Mouse (Mus musculus): ENCODE data around the gene Sod1. TPM values are rescaled to one million over a fixed set of nuclear protein-coding genes. Genes with fewer than 3 reads are reported as not detected.
"Not testable (repeated sequence)": the region's sequence is repeated elsewhere in the genome, so short reads cannot be mapped to it uniquely, and the experiment has no call there.

The Sod1 gene
- polyA plus RNA-seq, 1 experiment from 2014 or later, result 1,077 TPM

DNA sequence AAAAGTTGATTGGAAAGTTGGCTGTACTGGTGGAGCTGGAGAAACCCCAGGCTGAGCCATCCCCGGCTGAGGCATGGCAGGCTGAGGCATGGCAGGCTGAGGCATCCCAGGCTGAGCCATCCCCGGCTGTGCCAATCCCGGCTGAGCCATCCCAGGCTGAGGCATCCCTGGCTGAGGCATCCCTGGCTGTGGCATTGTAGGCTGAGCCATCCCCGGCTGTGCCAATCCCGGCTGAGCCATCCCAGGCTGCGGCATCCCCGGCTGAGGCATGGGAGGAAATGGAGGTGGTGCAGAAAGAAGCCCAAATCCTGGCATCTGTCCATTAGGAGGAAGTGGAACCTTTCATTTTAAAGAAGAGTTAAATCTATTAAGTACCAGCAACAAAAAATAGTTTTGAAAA, 29.5 kb downstream of the Sod1 start:
- no peak overlapping the region for H3K4me3 ChIP-seq (ENCODE audit: low read depth, low read length)
- H3K9ac ChIP-seq (ENCODE audit: low read length), result no peak overlapping the region
- DNase-seq (ENCODE audit: low spot score), result no peak
- peaks cover 15% of the 10 kb centered on the region; the same call in 1 of the 2 replicates for H3K36me3 ChIP-seq (ENCODE audit: control insufficient read depth, insufficient read depth, low read length)
- H3K4me1 ChIP-seq (replicated peaks; ENCODE audit: control insufficient read depth, insufficient read depth, low read length), result no peaks in the 10 kb centered on the region
- H3K27me3 ChIP-seq (ENCODE audit: control insufficient read depth, insufficient read depth, low read length), result no peaks in the 10 kb centered on the region
- no peak overlapping the region for H3K27ac ChIP-seq (ENCODE audit: low read depth, low read length)
- 93% methylated on average over 7 of the region's 7 CpGs for whole genome bisulfite sequencing
- ATAC-seq (replicated peaks; ENCODE audit: low FRiP score), result no peak
- H3K9me3 ChIP-seq (ENCODE audit: control insufficient read depth, low read length), result no peaks in the 10 kb centered on the region
- H3K4me2 ChIP-seq (ENCODE audit: low read depth, low read length, severe bottlenecking), result no peak overlapping the region

DNA sequence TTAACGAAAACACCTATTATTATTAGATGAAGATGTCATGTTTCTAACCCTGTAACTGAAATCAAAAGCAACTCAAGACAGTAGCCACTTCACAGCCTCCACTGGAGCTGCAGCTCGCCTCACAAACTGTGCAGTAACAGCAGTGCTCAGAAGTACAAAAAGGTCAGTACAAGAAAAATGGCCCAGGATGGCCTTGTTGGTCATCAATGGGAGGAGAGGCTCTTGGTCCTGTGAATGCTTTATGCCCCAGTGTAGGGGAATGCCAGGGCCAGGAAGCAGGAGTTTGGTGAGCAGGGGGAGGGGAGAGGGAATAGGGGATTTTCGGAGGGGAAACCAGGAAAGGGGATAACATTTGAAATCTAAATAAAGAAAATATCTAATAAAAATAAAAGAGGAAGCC, 30.7 kb downstream of the Sod1 start:
- not testable (repeated sequence) for DNase-seq (ENCODE audit: low spot score); H3K9ac ChIP-seq (ENCODE audit: low read length); H3K9me3 ChIP-seq (ENCODE audit: control insufficient read depth, low read length); ATAC-seq (replicated peaks; ENCODE audit: low FRiP score); H3K4me2 ChIP-seq (ENCODE audit: low read depth, low read length, severe bottlenecking); H3K27ac ChIP-seq (ENCODE audit: low read depth, low read length); H3K4me3 ChIP-seq (ENCODE audit: low read depth, low read length); H3K27me3 ChIP-seq (ENCODE audit: control insufficient read depth, insufficient read depth, low read length); H3K4me1 ChIP-seq (replicated peaks; ENCODE audit: control insufficient read depth, insufficient read depth, low read length)
- 88% methylated on average over 3 of the region's 3 CpGs for WGBS
- H3K36me3 ChIP-seq (ENCODE audit: control insufficient read depth, insufficient read depth, low read length), result peaks cover 17% of the 10 kb centered on the region; the same call in 1 of the 2 replicates

GRCm38 (mm10) chr16:90252521-90252920, 32.0 kb downstream of the Sod1 start:
- Histone ChIP-seq H3K36me3 (ENCODE audit: control insufficient read depth, insufficient read depth, low read length) (peaks cover 9% of the 10 kb centered on the region; the same call in 1 of the 2 replicates), H3K4me3 (ENCODE audit: low read depth, low read length) (no peak overlapping the region), H3K27me3 (ENCODE audit: control insufficient read depth, insufficient read depth, low read length) (no peaks in the 10 kb centered on the region), H3K4me2 (ENCODE audit: low read depth, low read length, severe bottlenecking) (no peak overlapping the region), H3K9me3 (ENCODE audit: control insufficient read depth, low read length) (no peaks in the 10 kb centered on the region), H3K9ac (ENCODE audit: low read length) (no peak overlapping the region), H3K27ac (ENCODE audit: low read depth, low read length) (no peak overlapping the region), H3K4me1 (replicated peaks; ENCODE audit: control insufficient read depth, insufficient read depth, low read length) (no peaks in the 10 kb centered on the region)
- ATAC-seq (replicated peaks; ENCODE audit: low FRiP score), result no peak
- no peak for DNase-seq (ENCODE audit: low spot score)
- WGBS, result 98% methylated on average over 2 of the region's 2 CpGs

DNA sequence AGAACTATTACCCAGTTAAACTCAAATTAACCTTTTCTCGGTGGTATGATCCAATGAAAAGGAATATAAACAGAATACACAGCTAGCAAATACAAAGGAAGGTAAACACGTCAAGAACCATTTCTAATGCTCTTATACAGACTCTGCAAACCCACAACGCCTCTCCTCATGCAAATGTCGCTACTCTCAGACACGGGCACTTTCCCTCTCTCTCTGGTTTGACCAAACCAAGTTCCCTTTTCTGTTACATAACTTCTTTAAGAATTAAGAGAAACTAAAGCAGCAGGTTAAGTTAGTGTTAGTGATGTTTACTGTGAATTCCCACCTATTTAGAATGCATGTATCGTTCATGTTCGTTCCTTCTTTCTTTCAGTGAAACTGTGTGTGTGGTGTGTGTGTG, 38.4 kb downstream of the Sod1 start:
- no peaks in the 10 kb centered on the region for H3K27me3 ChIP-seq (ENCODE audit: control insufficient read depth, insufficient read depth, low read length)
- DNase-seq (ENCODE audit: low spot score) (no peak), ATAC-seq (replicated peaks; ENCODE audit: low FRiP score) (no peak)
- no peaks in the 10 kb centered on the region for H3K9me3 ChIP-seq (ENCODE audit: control insufficient read depth, low read length)
- no peak overlapping the region for H3K9ac ChIP-seq (ENCODE audit: low read length)
- no peaks in the 10 kb centered on the region for H3K4me1 ChIP-seq (replicated peaks; ENCODE audit: control insufficient read depth, insufficient read depth, low read length)
- H3K4me2 ChIP-seq (ENCODE audit: low read depth, low read length, severe bottlenecking), result no peak overlapping the region
- no peak overlapping the region for H3K4me3 ChIP-seq (ENCODE audit: low read depth, low read length)
- peaks cover 4% of the 10 kb centered on the region; the same call in 1 of the 2 replicates for H3K36me3 ChIP-seq (ENCODE audit: control insufficient read depth, insufficient read depth, low read length)
- no peak overlapping the region for H3K27ac ChIP-seq (ENCODE audit: low read depth, low read length)
- 94% methylated on average over 7 of the region's 7 CpGs for WGBS

- ATAC-seq (replicated peaks; ENCODE audit: low FRiP score), result no peak
- Histone ChIP-seq H3K27ac (ENCODE audit: low read depth, low read length) (no peak overlapping the region), H3K4me1 (replicated peaks; ENCODE audit: control insufficient read depth, insufficient read depth, low read length) (no peaks in the 10 kb centered on the region), H3K27me3 (ENCODE audit: control insufficient read depth, insufficient read depth, low read length) (no peaks in the 10 kb centered on the region), H3K4me3 (ENCODE audit: low read depth, low read length) (no peak overlapping the region), H3K4me2 (ENCODE audit: low read depth, low read length, severe bottlenecking) (no peak overlapping the region), H3K36me3 (ENCODE audit: control insufficient read depth, insufficient read depth, low read length) (peaks cover 4% of the 10 kb centered on the region; the same call in 1 of the 2 replicates), H3K9me3 (ENCODE audit: control insufficient read depth, low read length) (no peaks in the 10 kb centered on the region), H3K9ac (ENCODE audit: low read length) (no peak overlapping the region)
- DNase-seq (ENCODE audit: low spot score), result no peak
- 94% methylated on average over 5 of the region's 5 CpGs for WGBS
Observed at GRCm38 (mm10) chr16:90259623-90260022, 39.1 kb downstream of the Sod1 start.

GRCm38 (mm10) chr16:90260097-90260496, 39.5 kb downstream of the Sod1 start:
- peaks cover 4% of the 10 kb centered on the region; the same call in 1 of the 2 replicates for H3K36me3 ChIP-seq (ENCODE audit: control insufficient read depth, insufficient read depth, low read length)
- no peak overlapping the region for H3K4me3 ChIP-seq (ENCODE audit: low read depth, low read length)
- no peak overlapping the region for H3K27ac ChIP-seq (ENCODE audit: low read depth, low read length)
- no peaks in the 10 kb centered on the region for H3K9me3 ChIP-seq (ENCODE audit: control insufficient read depth, low read length)
- DNase-seq (ENCODE audit: low spot score) (no peak), ATAC-seq (replicated peaks; ENCODE audit: low FRiP score) (no peak)
- H3K4me2 ChIP-seq (ENCODE audit: low read depth, low read length, severe bottlenecking), result no peak overlapping the region
- H3K4me1 ChIP-seq (replicated peaks; ENCODE audit: control insufficient read depth, insufficient read depth, low read length), result no peaks in the 10 kb centered on the region
- no peaks in the 10 kb centered on the region for H3K27me3 ChIP-seq (ENCODE audit: control insufficient read depth, insufficient read depth, low read length)
- WGBS, result 97% methylated on average over 4 of the region's 4 CpGs
- H3K9ac ChIP-seq (ENCODE audit: low read length), result no peak overlapping the region

GRCm38 (mm10) chr16:90261791-90262190, 41.2 kb downstream of the Sod1 start:
- no peak overlapping the region for H3K4me3 ChIP-seq (ENCODE audit: low read depth, low read length)
- DNase-seq (ENCODE audit: low spot score) (no peak), ATAC-seq (replicated peaks; ENCODE audit: low FRiP score) (no peak)
- H3K36me3 ChIP-seq (ENCODE audit: control insufficient read depth, insufficient read depth, low read length), result peaks cover 2% of the 10 kb centered on the region; the same call in 1 of the 2 replicates
- 96% methylated on average over 2 of the region's 2 CpGs for WGBS
- H3K27ac ChIP-seq (ENCODE audit: low read depth, low read length), result no peak overlapping the region
- H3K4me2 ChIP-seq (ENCODE audit: low read depth, low read length, severe bottlenecking), result no peak overlapping the region
- H3K27me3 ChIP-seq (ENCODE audit: control insufficient read depth, insufficient read depth, low read length), result no peaks in the 10 kb centered on the region
- no peaks in the 10 kb centered on the region for H3K9me3 ChIP-seq (ENCODE audit: control insufficient read depth, low read length)
- no peaks in the 10 kb centered on the region for H3K4me1 ChIP-seq (replicated peaks; ENCODE audit: control insufficient read depth, insufficient read depth, low read length)
- H3K9ac ChIP-seq (ENCODE audit: low read length), result no peak overlapping the region

DNA sequence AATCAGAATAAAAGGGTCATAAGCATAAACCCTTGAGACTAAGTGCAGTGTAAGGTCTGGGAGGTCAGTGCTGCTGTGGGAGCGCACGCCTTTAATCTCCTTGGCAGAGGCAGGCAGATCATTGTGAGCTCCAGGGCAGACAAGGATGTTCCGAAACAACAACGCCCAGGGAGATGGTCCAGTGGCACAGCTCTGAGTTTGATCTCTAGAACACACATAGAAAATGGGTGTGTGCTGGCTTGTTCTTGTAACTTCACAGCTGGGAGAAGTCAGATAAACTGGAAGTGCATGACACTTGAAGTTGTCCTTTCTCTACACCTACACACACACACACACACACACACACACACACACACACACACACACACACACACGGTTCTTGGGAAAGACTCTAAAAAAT, 43.5 kb downstream of the Sod1 start:
- Histone ChIP-seq H3K9ac (ENCODE audit: low read length) (no peak overlapping the region), H3K36me3 (ENCODE audit: control insufficient read depth, insufficient read depth, low read length) (no peaks in the 10 kb centered on the region; the same call in 1 of the 2 replicates), H3K27ac (ENCODE audit: low read depth, low read length) (no peak overlapping the region), H3K4me2 (ENCODE audit: low read depth, low read length, severe bottlenecking) (no peak overlapping the region), H3K4me1 (replicated peaks; ENCODE audit: control insufficient read depth, insufficient read depth, low read length) (no peaks in the 10 kb centered on the region), H3K9me3 (ENCODE audit: control insufficient read depth, low read length) (no peaks in the 10 kb centered on the region), H3K4me3 (ENCODE audit: low read depth, low read length) (no peak overlapping the region), H3K27me3 (ENCODE audit: control insufficient read depth, insufficient read depth, low read length) (no peaks in the 10 kb centered on the region)
- 86% methylated on average over 5 of the region's 5 CpGs for WGBS
- ATAC-seq (replicated peaks; ENCODE audit: low FRiP score), result no peak
- no peak for DNase-seq (ENCODE audit: low spot score)

DNA sequence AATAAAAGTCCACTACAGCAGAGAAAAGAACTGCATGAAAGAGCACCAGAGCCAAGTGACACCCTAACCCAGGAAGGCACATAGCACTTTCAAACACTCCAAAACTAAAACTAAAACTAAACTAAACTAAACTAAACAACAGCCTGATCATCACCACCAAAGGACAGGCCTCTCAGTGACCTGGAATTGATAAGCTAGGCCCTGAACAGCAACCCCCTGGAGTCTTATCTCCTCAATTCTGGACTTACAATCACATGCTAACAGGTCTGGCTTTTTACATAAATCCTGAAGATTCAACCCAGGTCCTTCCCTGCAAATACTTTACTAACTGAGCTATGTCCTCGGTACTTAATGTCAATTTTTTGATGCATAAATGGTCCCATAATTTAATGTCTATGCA, 44.6 kb downstream of the Sod1 start:
- Histone ChIP-seq H3K4me1 (replicated peaks; ENCODE audit: control insufficient read depth, insufficient read depth, low read length) (no peaks in the 10 kb centered on the region), H3K27ac (ENCODE audit: low read depth, low read length) (no peak overlapping the region), H3K9me3 (ENCODE audit: control insufficient read depth, low read length) (no peaks in the 10 kb centered on the region), H3K36me3 (ENCODE audit: control insufficient read depth, insufficient read depth, low read length) (no peaks in the 10 kb centered on the region), H3K4me3 (ENCODE audit: low read depth, low read length) (no peak overlapping the region), H3K27me3 (ENCODE audit: control insufficient read depth, insufficient read depth, low read length) (no peaks in the 10 kb centered on the region), H3K4me2 (ENCODE audit: low read depth, low read length, severe bottlenecking) (no peak overlapping the region), H3K9ac (ENCODE audit: low read length) (no peak overlapping the region)
- DNase-seq (ENCODE audit: low spot score) (no peak), ATAC-seq (replicated peaks; ENCODE audit: low FRiP score) (no peak)
- 81% methylated on average over 1 of the region's 1 CpGs for WGBS

Data from forebrain, embryonic 11.5 days (tissue).